Mouse (Mus musculus) fat pad, adult 2 months (tissue): Measurements from ENCODE around the gene Usp7.
A peak's percentile ranks its signal among the peaks of the same experiment; 100 is the strongest.
"Not testable (repeated sequence)": the region's sequence is repeated elsewhere in the genome, so short reads cannot be mapped to it uniquely, and the experiment has no call there.

Experiments used
- DNase-seq: peaks from one replicate; pipeline ENCODE4 v3.0.0-alpha.2; 2011; ENCODE audit warnings: low read depth, low spot score; ENCODE audit errors: extremely low read depth

Usp7 gene

GRCm38 (mm10) chr16:8757586-8757985 is 34.5 kb downstream of the Usp7 start:
- DNase-seq, result not testable (repeated sequence)

GRCm38 (mm10) chr16:8752334-8752733 is 39.8 kb downstream of the Usp7 start:
- no peak for DNase-seq

- peak; percentile 39 for DNase-seq
Measured at GRCm38 (mm10) chr16:8751555-8752235, 40.4 kb downstream of the Usp7 start.

GRCm38 (mm10) chr16:8748904-8749303 is 43.2 kb downstream of the Usp7 start:
- DNase-seq, result no peak

- DNase-seq, result no peak
Measured at GRCm38 (mm10) chr16:8748175-8748846, 43.8 kb downstream of the Usp7 start.

GRCm38 (mm10) chr16:8747772-8748171 is 44.3 kb downstream of the Usp7 start:
- no peak for DNase-seq

- DNase-seq, result no peak
Measured at GRCm38 (mm10) chr16:8746509-8746908, 45.6 kb downstream of the Usp7 start.

GRCm38 (mm10) chr16:8745751-8746150 is 46.4 kb downstream of the Usp7 start:
- DNase-seq, result no peak

- DNase-seq, result no peak
Measured at GRCm38 (mm10) chr16:8743989-8744388, 48.1 kb downstream of the Usp7 start.

GRCm38 (mm10) chr16:8741697-8742096 is 50.4 kb downstream of the Usp7 start:
- DNase-seq, result no peak

- DNase-seq, result no peak
Measured at GRCm38 (mm10) chr16:8741110-8741509, 51.0 kb downstream of the Usp7 start.

- DNase-seq, result no peak
Measured at GRCm38 (mm10) chr16:8738542-8739514, 53.3 kb downstream of the Usp7 start.

GRCm38 (mm10) chr16:8737666-8738541 is 54.2 kb downstream of the Usp7 start:
- DNase-seq, result no peak

- no peak for DNase-seq
Measured at GRCm38 (mm10) chr16:8737341-8737665, 54.8 kb downstream of the Usp7 start.

GRCm38 (mm10) chr16:8736757-8737156 is 55.4 kb downstream of the Usp7 start:
- no peak for DNase-seq

- no peak for DNase-seq
Measured at GRCm38 (mm10) chr16:8736032-8736431, 56.1 kb downstream of the Usp7 start.

GRCm38 (mm10) chr16:8734693-8735092 is 57.4 kb downstream of the Usp7 start:
- DNase-seq, result peak; percentile 21

GRCm38 (mm10) chr16:8733624-8734023 is 58.5 kb downstream of the Usp7 start:
- DNase-seq, result no peak

- not testable (repeated sequence) for DNase-seq
Measured at GRCm38 (mm10) chr16:8732450-8732849, 59.7 kb downstream of the Usp7 start.

GRCm38 (mm10) chr16:8731630-8732029 is 60.5 kb downstream of the Usp7 start:
- no peak for DNase-seq
